Mouse (Mus musculus) C2C12 (cell line): ENCODE results near the gene Spen.

Experiments
- CTCF ChIP-seq: IDR thresholded peaks from one replicate; pipeline ENCODE4 v1.5.1; 2011; ENCODE audit not compliant: control insufficient read depth, insufficient read depth, insufficient read length
- MAX ChIP-seq: IDR thresholded peaks from one replicate; pipeline ENCODE4 v1.6.1; 2011; ENCODE audit warnings: mild to moderate bottlenecking, control low read depth

GRCm38 (mm10) chr4:141425484-141426479 lies 112.6 kb downstream of the Spen start:
- TF ChIP-seq MAX (no peak), CTCF (no peak)
